Mouse (Mus musculus) hindbrain, embryonic 13.5 days (tissue): ENCODE data around the gene Eif4g3. TPM values are rescaled to one million over a fixed set of nuclear protein-coding genes. Genes with fewer than 3 reads are reported as not detected.

ENCODE experiments used
- ATAC-seq: fragments of 200-750 bp; cut with Nextera tagmentation; 2 replicates; pipeline ENCODE4 v1.8.0; 2017; ENCODE audit warnings: moderate TSS enrichment; ENCODE audit not compliant: low FRiP score
- H3K27ac ChIP-seq: fragments of 300-500 bp; sonication (generic); 2 replicates; pipeline ENCODE4 v1.5.1; 2015; ENCODE audit warnings: inconsistent platforms, mild to moderate bottlenecking, moderate library complexity
- H3K27me3 ChIP-seq: fragments of 300-500 bp; sonication (generic); 2 replicates; pipeline ENCODE4 v1.6.1; 2015; ENCODE audit warnings: mild to moderate bottlenecking, inconsistent platforms
- H3K36me3 ChIP-seq: fragments of 300-500 bp; sonication (generic); 2 replicates; pipeline ENCODE4 v1.6.1; 2015; ENCODE audit warnings: mild to moderate bottlenecking, inconsistent platforms
- H3K4me1 ChIP-seq: fragments of 300-500 bp; sonication (generic); replicated peaks from 2 replicates; pipeline ENCODE4 v1.6.1; 2015; ENCODE audit warnings: inconsistent platforms
- H3K4me2 ChIP-seq: fragments of 300-500 bp; sonication (generic); 2 replicates; pipeline ENCODE4 v1.6.1; 2015; ENCODE audit warnings: inconsistent platforms, mild to moderate bottlenecking, moderate library complexity
- H3K4me3 ChIP-seq: fragments of 300-500 bp; sonication (generic); 2 replicates; pipeline ENCODE4 v1.5.1; 2015; ENCODE audit warnings: mild to moderate bottlenecking, inconsistent platforms
- H3K9ac ChIP-seq: fragments of 300-500 bp; sonication (generic); 2 replicates; pipeline ENCODE4 v1.6.1; 2015; ENCODE audit warnings: mild to moderate bottlenecking, inconsistent platforms
- H3K9me3 ChIP-seq: fragments of 300-500 bp; sonication (generic); 2 replicates; pipeline ENCODE4 v1.6.1; 2016; ENCODE audit warnings: inconsistent platforms
- WGBS: fragments of 180-500 bp; shearing (Covaris S2); methylation state at CpG from one replicate; pipeline ENCODE4 v1.1.7; 2015; 5-methylcytosine and 5-hydroxymethylcytosine counted together
- polyA plus RNA-seq: library from polyadenylated mRNA; unstranded; fragments of >200 nt; fragmentation: Nextera tagmentation; extraction: Ambion mirVana; gene quantifications from 2 replicates; pipeline ENCODE4 v1.2.1, GENCODE M21; 2015

Eif4g3 gene
- polyA plus RNA-seq, 1 experiment from 2014 or later: 48.7 TPM

DNA sequence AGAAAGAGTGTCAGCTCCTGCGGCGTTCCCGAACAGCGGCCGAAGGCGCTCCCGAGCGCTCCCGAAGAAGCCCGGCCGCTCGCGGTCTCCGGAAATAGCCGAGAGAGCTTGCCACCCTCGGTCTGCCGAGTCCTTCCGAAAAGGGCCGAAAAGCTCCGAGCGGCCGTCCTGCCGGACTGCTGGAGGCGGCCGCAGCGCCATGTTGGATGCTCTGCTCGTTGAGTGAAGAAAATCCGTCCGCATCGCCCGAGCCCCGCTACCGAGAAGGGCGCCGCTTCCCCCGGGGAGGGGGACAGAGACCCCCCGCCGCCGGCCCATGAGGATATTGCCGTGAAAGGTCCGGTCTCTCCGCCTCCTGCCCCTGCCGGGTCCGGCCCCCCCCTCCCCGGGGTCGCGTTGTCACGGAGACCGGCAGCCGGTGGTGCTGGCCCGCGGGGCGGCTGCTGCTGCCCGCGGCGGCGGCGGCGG lies 503 bp downstream of the Eif4g3 start:
- Histone ChIP-seq H3K9ac (peak overlapping the region; percentile 100), H3K9me3 (no peaks in the 10 kb centered on the region), H3K4me2 (peak overlapping the region; percentile 93), H3K27ac (peak overlapping the region; percentile 97), H3K4me3 (peak overlapping the region; percentile 98), H3K36me3 (peaks cover 6% of the 10 kb centered on the region), H3K4me1 (peaks cover 38% of the 10 kb centered on the region), H3K27me3 (no peaks in the 10 kb centered on the region)
- ATAC-seq: peak; percentile 95
- 0% methylated on average over 42 of the region's 59 CpGs for WGBS

DNA sequence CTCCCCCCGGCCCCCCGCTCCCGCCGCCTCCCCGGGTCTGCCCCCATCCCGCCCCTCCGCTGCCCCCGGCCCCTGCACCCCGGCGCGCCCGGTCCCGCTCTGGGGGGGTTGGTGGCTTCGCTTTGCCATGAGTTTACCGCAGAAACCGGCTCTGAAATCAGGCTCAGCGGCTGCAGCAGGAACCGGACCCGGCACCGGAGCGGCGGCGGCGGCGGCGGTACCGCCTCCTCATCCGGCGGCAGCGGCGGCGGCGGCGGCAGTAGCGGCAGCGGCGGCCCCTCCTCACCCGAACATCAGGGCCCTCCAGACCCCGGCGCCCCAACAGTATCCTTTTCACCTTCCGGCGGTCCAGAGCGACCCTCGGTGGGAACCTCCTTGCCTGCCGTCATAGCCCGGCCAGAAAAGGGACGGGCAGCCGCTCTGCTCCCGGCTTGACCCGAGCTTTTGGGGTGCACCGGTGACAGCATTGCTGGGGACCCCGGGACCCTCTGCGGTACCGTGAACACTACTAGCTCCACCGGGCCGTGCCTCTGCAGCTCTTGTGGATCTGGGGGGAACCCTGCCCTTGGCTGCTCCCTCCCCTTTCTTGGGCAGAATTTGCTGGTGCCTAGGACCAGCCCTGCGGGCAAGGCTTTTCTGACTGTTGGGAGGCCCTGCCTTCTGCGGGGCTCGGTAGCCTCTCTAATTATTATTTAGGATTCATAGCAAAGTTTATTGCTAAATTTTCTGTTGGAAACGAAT lies 1.2 kb downstream of the Eif4g3 start:
- peaks cover 45% of the 10 kb centered on the region for H3K4me1 ChIP-seq
- H3K27me3 ChIP-seq: no peaks in the 10 kb centered on the region
- peak overlapping the region; percentile 93 for H3K4me2 ChIP-seq
- H3K9me3 ChIP-seq: no peaks in the 10 kb centered on the region
- peak overlapping the region; percentile 97 for H3K27ac ChIP-seq
- H3K4me3 ChIP-seq: peak overlapping the region; percentile 98
- ATAC-seq: peak; percentile 15
- peaks cover 12% of the 10 kb centered on the region for H3K36me3 ChIP-seq
- WGBS: 0% methylated on average over 46 of the region's 60 CpGs
- H3K9ac ChIP-seq: peak overlapping the region; percentile 100

DNA sequence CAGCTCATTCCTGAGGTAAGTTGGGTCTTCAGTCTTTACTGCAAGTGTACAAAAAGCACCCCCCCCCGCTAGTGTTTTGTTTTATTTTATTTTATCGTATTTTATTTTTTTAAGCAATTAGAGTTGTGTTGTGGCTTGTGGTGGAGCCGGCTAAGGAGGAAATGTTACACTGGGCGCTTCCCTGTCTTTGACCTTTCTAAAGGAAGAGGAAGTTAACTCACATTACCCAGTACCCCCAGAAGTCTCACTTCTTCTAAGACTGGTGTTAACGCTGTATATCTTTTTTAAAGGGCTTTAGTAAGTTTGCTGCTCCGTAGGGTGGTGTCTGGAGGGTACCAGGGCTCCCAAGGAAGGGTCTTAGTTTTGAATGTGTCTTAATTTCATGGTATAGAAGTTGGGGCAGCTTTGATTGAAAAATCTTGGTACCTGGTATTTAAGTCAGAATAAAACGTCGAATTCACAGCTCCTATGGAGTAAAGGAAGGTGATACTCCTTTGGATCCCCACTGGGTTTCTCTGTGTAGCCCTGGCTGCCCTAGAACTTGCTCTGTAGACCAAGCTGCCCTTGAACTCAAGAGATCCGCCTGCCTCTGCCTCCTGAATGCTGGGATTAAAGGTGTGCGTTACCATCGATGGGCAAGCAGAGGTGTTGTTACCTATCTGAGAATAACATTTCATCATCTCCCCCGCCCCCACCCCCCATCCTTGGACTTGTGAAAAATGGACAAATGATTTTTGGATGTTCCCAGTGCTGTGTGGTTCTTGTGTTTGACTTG lies 1.9 kb downstream of the Eif4g3 start:
- Histone ChIP-seq H3K27ac (peak overlapping the region; percentile 97; the same call in 1 of the 2 replicates), H3K36me3 (peaks cover 20% of the 10 kb centered on the region), H3K9me3 (no peaks in the 10 kb centered on the region), H3K4me1 (peaks cover 51% of the 10 kb centered on the region), H3K9ac (peak overlapping the region; percentile 100), H3K4me3 (peak overlapping the region; percentile 98), H3K27me3 (no peaks in the 10 kb centered on the region), H3K4me2 (peak overlapping the region; percentile 93)
- 43% methylated on average over 12 of the region's 12 CpGs for WGBS
- ATAC-seq: no peak

DNA sequence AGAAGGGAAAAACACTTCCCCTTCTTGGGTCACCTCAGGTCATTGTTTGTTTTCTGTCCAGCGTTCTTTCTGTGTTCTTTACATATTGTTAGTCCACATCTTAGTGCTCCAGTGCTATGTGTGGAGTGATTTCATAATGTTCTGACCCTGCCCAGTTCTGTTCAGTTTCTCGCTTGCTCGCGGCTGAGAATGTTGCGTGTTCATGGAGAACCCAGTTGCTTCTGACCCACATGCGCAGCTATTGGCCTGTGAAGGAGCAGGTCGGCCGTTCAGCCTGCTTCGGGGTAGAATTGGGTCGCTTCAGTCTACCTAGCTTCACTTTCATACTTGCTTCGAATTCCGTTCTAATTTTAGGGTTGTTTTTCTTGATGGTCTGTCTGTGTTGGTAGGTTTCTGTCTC lies 2.6 kb downstream of the Eif4g3 start:
- no peaks in the 10 kb centered on the region for H3K9me3 ChIP-seq
- peaks cover 24% of the 10 kb centered on the region for H3K36me3 ChIP-seq
- 68% methylated on average over 12 of the region's 12 CpGs for WGBS
- peaks cover 56% of the 10 kb centered on the region for H3K4me1 ChIP-seq
- H3K27ac ChIP-seq: no peak overlapping the region
- ATAC-seq: no peak
- H3K9ac ChIP-seq: peak overlapping the region; percentile 100
- peak overlapping the region; percentile 93 for H3K4me2 ChIP-seq
- H3K27me3 ChIP-seq: no peaks in the 10 kb centered on the region
- H3K4me3 ChIP-seq: peak overlapping the region; percentile 98

DNA sequence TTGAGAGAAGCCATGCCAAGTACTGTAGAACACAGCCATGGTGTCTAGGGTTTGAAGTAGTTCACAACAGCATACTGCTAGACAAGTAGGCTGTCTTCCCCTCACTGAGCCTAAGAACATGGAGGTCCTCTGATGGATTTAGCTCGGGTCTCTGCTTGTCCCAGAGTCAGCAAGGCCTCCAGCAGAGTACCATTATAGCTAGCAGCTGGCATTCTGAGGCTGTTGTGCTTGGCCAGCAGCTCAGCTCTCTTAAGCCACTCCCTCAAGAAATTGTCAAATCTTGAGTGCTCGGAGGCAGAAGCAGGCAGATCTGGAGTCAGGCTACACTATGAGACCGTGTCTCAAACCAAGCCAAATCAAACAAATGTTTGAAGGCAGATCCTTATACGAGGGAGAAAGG lies 5.4 kb downstream of the Eif4g3 start:
- Histone ChIP-seq H3K27ac (no peak overlapping the region), H3K9ac (no peak overlapping the region), H3K36me3 (peaks cover 30% of the 10 kb centered on the region), H3K4me3 (no peak overlapping the region), H3K27me3 (no peaks in the 10 kb centered on the region), H3K4me2 (no peak overlapping the region), H3K4me1 (peaks cover 63% of the 10 kb centered on the region), H3K9me3 (no peaks in the 10 kb centered on the region)
- 74% methylated on average over 4 of the region's 4 CpGs for WGBS
- no peak for ATAC-seq

DNA sequence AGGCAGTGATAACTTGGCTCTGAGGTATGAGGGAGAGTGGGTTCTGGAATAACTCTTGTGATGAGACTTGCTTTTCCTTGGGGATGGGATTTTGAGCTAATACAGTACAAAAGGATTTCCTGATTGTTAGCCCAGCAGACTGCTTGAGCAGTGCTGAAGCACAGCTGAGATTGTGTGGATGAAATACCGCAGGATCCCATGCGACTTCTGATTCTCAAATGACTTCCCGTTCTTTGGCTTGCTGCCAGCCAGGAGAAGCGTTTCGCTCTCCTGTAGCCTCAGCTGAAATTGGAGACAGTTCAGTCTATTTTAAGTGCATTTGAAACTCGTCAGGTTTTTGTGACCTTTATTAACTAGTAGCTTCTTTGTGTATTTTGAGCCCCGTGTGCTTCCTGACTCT lies 7.9 kb downstream of the Eif4g3 start:
- Histone ChIP-seq H3K9me3 (no peaks in the 10 kb centered on the region), H3K4me3 (no peak overlapping the region), H3K36me3 (peaks cover 45% of the 10 kb centered on the region), H3K27me3 (no peaks in the 10 kb centered on the region), H3K27ac (no peak overlapping the region; the same call in 1 of the 2 replicates), H3K4me2 (no peak overlapping the region), H3K4me1 (peaks cover 51% of the 10 kb centered on the region), H3K9ac (no peak overlapping the region)
- no peak for ATAC-seq
- 45% methylated on average over 7 of the region's 7 CpGs for WGBS

DNA sequence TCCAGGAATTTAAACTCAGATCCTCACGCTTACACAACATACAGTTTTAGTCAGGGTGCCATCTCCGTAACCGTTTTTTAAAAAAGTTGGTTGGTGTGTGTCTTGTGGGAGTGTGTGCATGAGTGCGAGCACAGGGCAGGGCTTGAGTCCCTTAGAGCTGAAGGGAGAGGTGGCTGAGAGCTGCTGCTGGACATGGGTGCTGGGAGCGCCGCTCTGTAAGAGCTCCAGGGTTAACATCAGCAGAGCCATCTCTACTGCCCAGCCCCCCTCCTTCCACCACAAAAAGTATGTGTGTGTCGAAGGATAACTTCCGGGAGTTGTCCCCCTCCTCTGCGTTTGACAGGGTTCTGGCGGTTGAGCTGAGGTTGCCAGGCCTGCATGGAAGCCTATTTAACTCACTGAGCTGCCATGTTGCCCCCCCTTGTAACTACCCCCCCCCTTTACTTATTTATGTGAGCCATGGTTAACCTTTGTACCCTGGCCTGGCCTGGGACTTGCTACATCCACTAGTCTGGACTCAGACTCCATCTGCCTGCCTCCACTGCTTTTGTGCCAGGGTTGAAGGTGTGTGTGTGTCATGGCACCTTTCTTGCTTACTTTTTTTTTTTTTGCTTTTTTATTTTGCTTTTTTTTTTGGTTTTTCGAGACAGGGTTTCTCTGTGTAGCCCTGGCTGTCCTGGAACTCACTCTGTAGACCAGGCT lies 11.2 kb downstream of the Eif4g3 start:
- Histone ChIP-seq H3K9me3 (no peaks in the 10 kb centered on the region), H3K4me1 (peaks cover 27% of the 10 kb centered on the region), H3K4me3 (no peak overlapping the region), H3K27me3 (no peaks in the 10 kb centered on the region), H3K27ac (no peak overlapping the region), H3K9ac (no peak overlapping the region), H3K36me3 (peaks cover 50% of the 10 kb centered on the region), H3K4me2 (no peak overlapping the region)
- no peak for ATAC-seq
- WGBS: 93% methylated on average over 11 of the region's 11 CpGs

DNA sequence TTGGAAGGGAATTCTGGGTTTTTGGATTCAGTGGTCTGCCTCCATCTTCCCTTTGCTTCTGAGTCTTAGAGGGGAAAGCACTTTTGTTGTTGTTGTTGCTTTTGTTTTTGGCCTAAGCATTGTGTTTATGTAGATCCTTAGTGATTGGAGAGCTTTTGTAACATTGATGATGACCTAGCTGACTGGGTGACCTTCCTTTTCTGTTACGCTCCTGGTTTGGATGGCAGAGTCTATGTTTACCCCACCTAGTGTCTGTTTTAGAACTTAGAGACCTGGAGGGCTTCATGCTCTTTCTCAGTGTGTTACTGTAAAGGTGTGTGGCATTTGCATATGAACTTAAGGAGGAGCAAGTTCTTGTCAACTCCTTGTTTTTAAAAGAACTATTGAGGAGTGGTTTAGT lies 13.0 kb downstream of the Eif4g3 start:
- no peak for ATAC-seq
- no peak overlapping the region for H3K4me3 ChIP-seq
- no peaks in the 10 kb centered on the region for H3K27me3 ChIP-seq
- 100% methylated on average over 1 of the region's 1 CpGs for WGBS
- no peak overlapping the region for H3K9ac ChIP-seq
- H3K27ac ChIP-seq: no peak overlapping the region
- H3K4me2 ChIP-seq: no peak overlapping the region
- peaks cover 43% of the 10 kb centered on the region for H3K36me3 ChIP-seq
- H3K4me1 ChIP-seq: peaks cover 13% of the 10 kb centered on the region
- no peaks in the 10 kb centered on the region for H3K9me3 ChIP-seq

DNA sequence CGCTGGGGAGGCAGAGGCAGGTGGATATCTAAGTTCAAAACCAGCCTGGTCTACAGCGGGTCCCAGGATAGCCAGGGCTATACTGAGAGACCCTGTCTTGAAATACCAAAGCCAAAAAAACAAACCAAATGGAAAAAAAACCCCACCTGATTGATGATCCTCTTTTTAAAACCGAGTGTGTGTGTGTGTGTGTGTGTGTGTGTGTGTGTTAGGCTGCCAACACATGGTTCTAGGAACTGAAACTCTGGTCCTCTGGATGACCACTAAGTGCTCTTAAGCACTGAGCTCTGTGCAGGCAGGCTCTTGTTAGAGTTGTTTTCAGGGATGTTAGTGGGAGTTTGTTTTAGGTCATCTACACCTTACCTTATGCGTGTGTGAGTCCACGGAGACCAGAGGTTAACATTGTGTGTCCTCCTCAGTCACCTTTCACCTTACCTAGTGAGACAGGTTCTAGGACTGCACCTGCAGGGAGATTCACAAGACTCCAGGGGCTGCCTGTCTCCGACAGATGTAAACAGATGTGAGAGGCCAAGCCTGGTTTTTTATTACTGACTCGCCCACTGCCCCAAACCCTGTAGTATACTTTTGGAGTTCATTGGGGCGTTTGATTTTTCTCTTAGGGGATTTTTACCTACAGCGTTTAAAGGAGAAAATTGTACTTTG lies 14.3 kb downstream of the Eif4g3 start:
- H3K36me3 ChIP-seq: peaks cover 48% of the 10 kb centered on the region
- no peak overlapping the region for H3K27ac ChIP-seq
- no peaks in the 10 kb centered on the region for H3K27me3 ChIP-seq
- no peaks in the 10 kb centered on the region for H3K9me3 ChIP-seq
- peaks cover 9% of the 10 kb centered on the region for H3K4me1 ChIP-seq
- 93% methylated on average over 9 of the region's 9 CpGs for WGBS
- no peak overlapping the region for H3K4me2 ChIP-seq
- H3K4me3 ChIP-seq: no peak overlapping the region
- ATAC-seq: no peak
- H3K9ac ChIP-seq: no peak overlapping the region

DNA sequence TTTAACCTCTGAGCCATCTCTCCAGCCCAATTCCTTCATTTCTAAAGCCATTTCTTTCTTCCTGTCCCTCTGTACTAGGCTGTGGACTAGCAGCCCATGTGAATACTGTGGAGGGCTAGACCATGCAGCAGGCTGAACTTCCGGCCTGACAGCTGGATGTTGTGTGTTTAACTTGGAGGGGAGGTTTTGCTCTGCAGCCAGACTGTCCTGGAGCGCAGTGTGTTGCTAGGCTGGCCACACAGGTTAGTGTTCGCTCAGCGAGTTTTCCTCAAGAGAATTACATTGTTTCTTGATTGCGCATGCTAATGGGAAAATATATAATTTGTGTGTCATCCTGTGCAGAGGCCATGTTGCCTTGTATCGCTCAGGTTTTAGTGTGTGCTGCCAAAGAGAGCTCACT lies 15.8 kb downstream of the Eif4g3 start:
- Histone ChIP-seq H3K4me2 (no peak overlapping the region), H3K9ac (no peak overlapping the region), H3K9me3 (no peaks in the 10 kb centered on the region), H3K36me3 (peaks cover 47% of the 10 kb centered on the region), H3K27me3 (no peaks in the 10 kb centered on the region), H3K27ac (no peak overlapping the region), H3K4me1 (peaks cover 4% of the 10 kb centered on the region), H3K4me3 (no peak overlapping the region)
- 83% methylated on average over 6 of the region's 6 CpGs for WGBS
- no peak for ATAC-seq

DNA sequence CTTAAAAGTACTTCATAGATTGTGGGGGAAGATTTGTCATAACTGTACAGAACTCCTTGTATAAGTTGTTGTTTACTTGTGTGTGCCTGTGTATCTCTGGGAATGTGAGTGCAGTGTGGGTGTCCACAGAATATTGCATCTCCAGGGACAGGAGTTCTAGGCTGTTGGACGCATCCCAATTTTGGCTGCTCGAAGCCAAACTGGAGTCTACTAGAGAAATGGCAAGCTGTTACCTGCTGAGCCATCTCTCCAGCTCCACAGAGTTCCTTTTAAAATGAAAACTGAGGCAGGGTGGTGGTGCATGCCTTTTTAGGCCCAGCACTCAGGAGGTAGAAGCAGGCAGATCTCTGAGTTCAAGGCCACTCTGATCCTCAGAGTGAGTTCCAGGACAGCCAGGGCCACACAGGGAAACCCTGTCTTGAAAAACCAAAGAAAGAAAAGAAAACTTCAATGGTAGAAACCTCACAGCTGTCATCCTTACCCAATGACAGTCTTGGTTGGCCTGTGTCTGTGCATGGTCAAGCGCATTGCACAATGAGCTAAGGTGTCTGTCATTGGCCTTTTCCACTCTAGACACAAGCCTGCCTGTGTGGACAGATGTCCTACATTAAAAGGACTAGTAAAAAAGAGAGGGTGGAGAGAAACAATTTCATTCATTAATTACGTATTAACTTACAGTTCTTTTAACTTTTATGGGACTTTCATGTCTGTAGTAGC lies 17.1 kb downstream of the Eif4g3 start:
- H3K36me3 ChIP-seq: peaks cover 49% of the 10 kb centered on the region
- H3K9me3 ChIP-seq: no peaks in the 10 kb centered on the region
- no peak for ATAC-seq
- peaks cover 4% of the 10 kb centered on the region for H3K4me1 ChIP-seq
- 95% methylated on average over 4 of the region's 4 CpGs for WGBS
- H3K4me2 ChIP-seq: no peak overlapping the region
- H3K27ac ChIP-seq: no peak overlapping the region
- H3K9ac ChIP-seq: no peak overlapping the region
- H3K27me3 ChIP-seq: no peaks in the 10 kb centered on the region
- no peak overlapping the region for H3K4me3 ChIP-seq
